Mouse (Mus musculus) forebrain, embryonic 13.5 days (tissue): ENCODE results near the gene Espnl. TPM values are rescaled to one million over a fixed set of nuclear protein-coding genes. Genes with fewer than 3 reads are reported as not detected.

Source experiments
- ATAC-seq: fragments of 200-750 bp; cut with Nextera tagmentation; 2 replicates; pipeline ENCODE4 v1.8.0; 2017
- H3K27ac ChIP-seq: fragments of 300-500 bp; sonication (generic); 2 replicates; pipeline ENCODE4 v1.5.1; 2015; ENCODE audit warnings: inconsistent platforms, mild to moderate bottlenecking, moderate library complexity
- H3K27me3 ChIP-seq: fragments of 300-500 bp; sonication (generic); 2 replicates; pipeline ENCODE4 v1.6.1; 2015; ENCODE audit warnings: mild to moderate bottlenecking, inconsistent platforms
- H3K36me3 ChIP-seq: fragments of 300-500 bp; sonication (generic); 2 replicates; pipeline ENCODE4 v1.6.1; 2015; ENCODE audit warnings: mild to moderate bottlenecking, inconsistent platforms; ENCODE audit not compliant: poor library complexity, severe bottlenecking
- H3K4me1 ChIP-seq: fragments of 300-500 bp; sonication (generic); 2 replicates; pipeline ENCODE4 v1.6.1; 2015; ENCODE audit warnings: inconsistent platforms
- H3K4me2 ChIP-seq: fragments of 300-500 bp; sonication (generic); 2 replicates; pipeline ENCODE4 v1.6.1; 2015; ENCODE audit warnings: inconsistent platforms, mild to moderate bottlenecking, moderate library complexity
- H3K4me3 ChIP-seq: fragments of 300-500 bp; sonication (generic); 2 replicates; pipeline ENCODE4 v1.5.1; 2015; ENCODE audit warnings: mild to moderate bottlenecking, inconsistent platforms
- H3K9ac ChIP-seq: fragments of 300-500 bp; sonication (generic); 2 replicates; pipeline ENCODE4 v1.6.1; 2015; ENCODE audit warnings: mild to moderate bottlenecking, inconsistent platforms
- H3K9me3 ChIP-seq: fragments of 300-500 bp; sonication (generic); replicated peaks from 2 replicates; pipeline ENCODE4 v1.6.1; 2016; ENCODE audit warnings: inconsistent platforms
- WGBS: fragments of 180-500 bp; shearing (Covaris S2); methylation state at CpG from one replicate; pipeline ENCODE4 v1.1.7; 2015; 5-methylcytosine and 5-hydroxymethylcytosine counted together
- polyA plus RNA-seq: library from polyadenylated mRNA; unstranded; fragments of >200 nt; fragmentation: Nextera tagmentation; extraction: Ambion mirVana; gene quantifications from 2 replicates; pipeline ENCODE4 v1.2.1, GENCODE M21; 2015

The Espnl gene
- 0.05 TPM in 1 of 2 replicates, not detected in the other for polyA plus RNA-seq

DNA sequence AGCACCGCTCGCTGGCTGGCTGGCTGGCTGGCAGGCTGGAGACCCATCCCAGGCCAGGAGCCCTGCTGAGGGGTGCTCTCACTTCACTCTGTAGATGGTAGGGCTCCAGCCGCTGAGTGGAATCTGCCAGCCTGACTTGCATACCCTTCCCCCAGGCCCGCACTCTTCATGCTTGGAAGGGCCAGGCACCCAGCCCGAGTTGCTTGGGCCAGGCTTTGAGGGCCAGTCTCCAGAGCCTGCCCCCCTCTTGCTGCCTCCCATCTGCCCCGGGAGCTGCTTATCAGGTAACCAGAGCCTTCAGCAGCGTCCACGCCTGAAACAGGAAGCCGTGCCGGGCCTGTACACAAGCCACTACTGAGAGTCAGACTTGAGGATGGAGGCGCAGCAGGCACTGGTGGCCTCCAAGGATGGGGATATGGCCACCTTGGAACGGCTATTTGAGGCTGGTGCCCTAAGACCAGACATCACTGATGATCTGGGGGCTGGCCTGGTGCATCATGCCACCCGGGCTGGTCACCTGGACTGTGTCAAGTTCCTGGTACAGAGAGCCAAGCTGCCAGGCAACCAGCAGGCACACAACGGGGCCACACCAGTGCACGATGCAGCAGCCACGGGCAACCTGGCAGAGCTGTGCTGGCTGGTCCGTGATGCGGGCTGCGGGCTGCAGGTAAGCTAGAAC, at the start of gene Espnl:
TSS of gene Espnl (plus strand) at position 316 of the 679 bp plus-strand sequence.
- no peak within 1 kb of the TSS for H3K4me3 ChIP-seq
- no peak within 1 kb of the TSS for H3K9ac ChIP-seq
- H3K4me2 ChIP-seq = no peak within 1 kb of the TSS
- no peaks in the 10 kb centered on the region for H3K9me3 ChIP-seq
- WGBS = 82% methylated on average over 19 of the region's 19 CpGs
- no peaks in the 10 kb centered on the region for H3K36me3 ChIP-seq
- H3K27me3 ChIP-seq = no peaks in the 10 kb centered on the region
- no peaks in the 10 kb centered on the region for H3K4me1 ChIP-seq
- ATAC-seq = no peak
- no peak within 1 kb of the TSS for H3K27ac ChIP-seq

GRCm38 (mm10) chr1:91272260-91272659, 49.6 kb upstream of the Espnl start:
- no peak overlapping the region for H3K4me3 ChIP-seq
- H3K9ac ChIP-seq = no peak overlapping the region
- H3K27ac ChIP-seq = no peak overlapping the region
- no peak overlapping the region for H3K4me2 ChIP-seq
- H3K27me3 ChIP-seq = no peaks in the 10 kb centered on the region
- H3K4me1 ChIP-seq = no peaks in the 10 kb centered on the region
- peaks cover 17% of the 10 kb centered on the region for H3K36me3 ChIP-seq
- 91% methylated on average over 2 of the region's 2 CpGs for WGBS
- no peaks in the 10 kb centered on the region for H3K9me3 ChIP-seq
- ATAC-seq = no peak

DNA sequence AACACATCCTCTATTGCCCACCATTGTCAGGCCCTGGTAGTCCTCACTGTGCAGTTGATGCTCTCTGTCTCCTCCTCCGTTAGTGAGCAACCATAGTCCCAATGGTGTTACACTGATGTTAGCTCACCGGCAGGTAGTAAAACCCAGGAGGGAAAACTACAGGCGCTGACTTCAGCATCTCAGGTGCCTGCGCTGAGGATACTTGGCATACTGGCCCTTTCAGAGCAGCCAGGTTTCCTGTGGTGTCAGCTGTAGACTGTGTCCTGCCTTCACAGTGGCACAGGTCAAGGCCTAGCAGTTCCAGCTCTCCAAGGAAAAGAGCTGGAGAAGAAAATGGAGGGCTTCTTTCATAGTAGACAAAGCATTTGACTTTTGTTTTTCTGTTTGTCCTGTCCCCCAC, 45.3 kb upstream of the Espnl start:
- Histone ChIP-seq H3K27ac (no peak overlapping the region), H3K9me3 (no peaks in the 10 kb centered on the region), H3K27me3 (no peaks in the 10 kb centered on the region), H3K9ac (no peak overlapping the region), H3K4me1 (no peaks in the 10 kb centered on the region), H3K4me2 (no peak overlapping the region), H3K4me3 (no peak overlapping the region), H3K36me3 (peaks cover 42% of the 10 kb centered on the region)
- 97% methylated on average over 4 of the region's 4 CpGs for WGBS
- no peak for ATAC-seq

DNA sequence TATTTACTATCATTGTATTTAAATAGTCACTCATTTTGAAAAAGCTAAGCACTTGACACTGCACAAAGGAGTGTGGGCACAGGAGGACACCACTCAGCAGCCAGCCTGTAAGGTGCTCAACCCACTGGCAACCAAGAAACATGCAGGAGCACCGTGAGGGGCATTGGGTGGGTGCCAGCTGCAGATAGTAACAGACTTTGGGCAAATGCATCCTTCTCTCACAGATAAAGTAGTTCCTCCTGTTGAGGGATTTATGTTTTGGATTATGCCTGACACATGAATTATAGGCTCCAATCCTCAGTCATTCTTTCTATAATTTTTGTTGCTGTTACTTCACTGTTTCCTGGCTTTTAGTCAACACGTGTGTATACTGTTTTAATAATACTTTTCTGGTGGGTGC, 44.4 kb upstream of the Espnl start:
- Histone ChIP-seq H3K36me3 (peaks cover 46% of the 10 kb centered on the region), H3K9ac (no peak overlapping the region), H3K27ac (no peak overlapping the region), H3K27me3 (no peaks in the 10 kb centered on the region), H3K4me2 (no peak overlapping the region), H3K9me3 (no peaks in the 10 kb centered on the region), H3K4me1 (no peaks in the 10 kb centered on the region), H3K4me3 (no peak overlapping the region)
- 89% methylated on average over 2 of the region's 2 CpGs for WGBS
- ATAC-seq = no peak

DNA sequence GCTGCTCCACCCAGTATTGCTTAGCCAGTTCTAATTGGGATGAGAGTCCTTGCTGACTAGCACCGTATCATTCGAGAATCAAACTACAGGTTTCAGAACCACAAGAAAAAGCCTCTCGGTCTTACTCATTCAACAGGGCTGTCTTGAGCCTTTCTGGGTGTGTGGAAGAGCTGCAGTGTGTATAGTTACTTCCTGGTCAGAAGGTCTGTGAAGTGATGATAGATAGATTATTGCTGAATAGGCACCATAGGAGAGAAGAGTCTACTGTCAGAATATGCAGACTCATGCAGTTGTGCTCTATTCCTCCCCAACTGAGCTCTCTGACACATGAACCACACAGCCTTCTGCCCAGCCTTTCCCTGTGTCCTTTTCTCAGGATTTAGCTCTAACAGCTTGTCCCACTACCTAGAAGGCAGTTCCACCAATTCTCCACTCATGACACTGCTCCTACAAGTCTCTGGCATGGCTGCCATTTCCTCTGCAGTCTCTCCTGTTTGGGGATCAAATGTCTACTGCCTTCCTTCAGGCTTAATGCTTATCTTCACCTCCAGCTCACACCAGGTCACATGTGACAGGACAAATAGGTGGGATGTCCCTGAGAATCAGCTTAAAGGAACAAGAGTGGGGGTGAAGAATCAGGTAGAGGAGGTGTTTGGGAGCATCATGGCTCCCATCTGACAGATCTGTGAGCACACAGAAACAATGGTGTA, 43.3 kb upstream of the Espnl start:
- H3K4me3 ChIP-seq = no peak overlapping the region
- H3K27me3 ChIP-seq = no peaks in the 10 kb centered on the region
- 89% methylated on average over 3 of the region's 3 CpGs for WGBS
- ATAC-seq = no peak
- H3K4me1 ChIP-seq = no peaks in the 10 kb centered on the region
- H3K27ac ChIP-seq = no peak overlapping the region
- no peaks in the 10 kb centered on the region for H3K9me3 ChIP-seq
- H3K9ac ChIP-seq = no peak overlapping the region
- H3K4me2 ChIP-seq = no peak overlapping the region
- H3K36me3 ChIP-seq = peaks cover 52% of the 10 kb centered on the region

DNA sequence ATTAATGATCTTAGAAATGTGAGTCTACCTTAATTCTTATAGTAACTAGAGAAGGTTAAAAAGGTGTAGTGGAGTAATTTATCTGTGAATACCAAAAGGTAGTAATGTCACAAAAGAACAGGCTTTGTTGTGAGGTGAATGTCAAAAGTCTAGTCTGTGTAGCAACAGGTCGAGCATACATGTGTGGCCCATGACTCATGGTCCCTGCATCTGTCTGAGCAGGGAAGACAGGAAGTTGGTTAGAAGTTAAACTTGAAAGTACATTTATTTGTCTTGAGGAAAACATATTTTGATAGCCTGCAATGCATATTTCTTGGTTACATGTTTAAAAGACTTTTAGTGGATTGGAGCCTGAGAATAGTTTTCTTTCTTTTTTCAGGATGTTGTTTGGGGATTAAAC, 42.7 kb upstream of the Espnl start:
- no peak for ATAC-seq
- 88% methylated on average over 1 of the region's 1 CpGs for WGBS

DNA sequence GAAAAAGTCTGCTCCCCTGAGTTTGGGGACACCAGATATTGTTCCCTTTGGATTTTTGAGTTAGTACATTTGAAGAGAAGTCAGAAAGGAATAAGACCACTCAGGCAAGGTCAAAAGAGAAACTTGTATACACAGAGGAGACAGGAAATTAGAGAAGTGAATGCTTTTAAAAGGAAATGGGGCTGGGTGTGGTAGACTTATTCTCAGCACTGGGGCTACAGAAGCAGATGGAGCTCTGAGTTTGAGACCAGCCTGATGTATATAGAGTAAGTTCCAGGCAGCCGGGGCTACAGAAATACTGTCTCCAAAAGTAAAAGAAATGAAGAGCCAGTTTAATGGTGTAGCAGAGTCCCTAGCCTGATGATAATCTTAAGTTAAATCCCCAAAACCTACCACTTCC, 39.3 kb upstream of the Espnl start:
- 96% methylated on average over 1 of the region's 1 CpGs for WGBS
- no peak overlapping the region for H3K9ac ChIP-seq
- no peak overlapping the region for H3K4me2 ChIP-seq
- H3K36me3 ChIP-seq = peaks cover 67% of the 10 kb centered on the region
- H3K27ac ChIP-seq = no peak overlapping the region
- no peaks in the 10 kb centered on the region for H3K4me1 ChIP-seq
- H3K9me3 ChIP-seq = no peaks in the 10 kb centered on the region
- no peak overlapping the region for H3K4me3 ChIP-seq
- no peaks in the 10 kb centered on the region for H3K27me3 ChIP-seq
- ATAC-seq = no peak

More for the DNA sequence above, 42.7 kb upstream of the Espnl start:
- no peak overlapping the region for H3K27ac ChIP-seq
- H3K9ac ChIP-seq = no peak overlapping the region
- H3K36me3 ChIP-seq = peaks cover 57% of the 10 kb centered on the region
- no peaks in the 10 kb centered on the region for H3K27me3 ChIP-seq
- H3K4me2 ChIP-seq = no peak overlapping the region
- no peak overlapping the region for H3K4me3 ChIP-seq
- no peaks in the 10 kb centered on the region for H3K9me3 ChIP-seq
- H3K4me1 ChIP-seq = no peaks in the 10 kb centered on the region

GRCm38 (mm10) chr1:91289375-91289774, 32.5 kb upstream of the Espnl start:
- Histone ChIP-seq H3K4me1 (no peaks in the 10 kb centered on the region), H3K27ac (no peak overlapping the region), H3K9me3 (no peaks in the 10 kb centered on the region), H3K36me3 (peaks cover 48% of the 10 kb centered on the region), H3K9ac (no peak overlapping the region), H3K27me3 (no peaks in the 10 kb centered on the region), H3K4me2 (no peak overlapping the region), H3K4me3 (no peak overlapping the region)
- WGBS = 100% methylated on average over 1 of the region's 1 CpGs
- ATAC-seq = no peak

GRCm38 (mm10) chr1:91292101-91292825, 29.6 kb upstream of the Espnl start:
- no peak for ATAC-seq
- H3K4me2 ChIP-seq = no peak overlapping the region
- 96% methylated on average over 11 of the region's 11 CpGs for WGBS
- H3K36me3 ChIP-seq = peaks cover 26% of the 10 kb centered on the region
- no peaks in the 10 kb centered on the region for H3K4me1 ChIP-seq
- H3K27me3 ChIP-seq = no peaks in the 10 kb centered on the region
- H3K9me3 ChIP-seq = no peaks in the 10 kb centered on the region
- no peak overlapping the region for H3K9ac ChIP-seq
- no peak overlapping the region for H3K27ac ChIP-seq
- H3K4me3 ChIP-seq = no peak overlapping the region

DNA sequence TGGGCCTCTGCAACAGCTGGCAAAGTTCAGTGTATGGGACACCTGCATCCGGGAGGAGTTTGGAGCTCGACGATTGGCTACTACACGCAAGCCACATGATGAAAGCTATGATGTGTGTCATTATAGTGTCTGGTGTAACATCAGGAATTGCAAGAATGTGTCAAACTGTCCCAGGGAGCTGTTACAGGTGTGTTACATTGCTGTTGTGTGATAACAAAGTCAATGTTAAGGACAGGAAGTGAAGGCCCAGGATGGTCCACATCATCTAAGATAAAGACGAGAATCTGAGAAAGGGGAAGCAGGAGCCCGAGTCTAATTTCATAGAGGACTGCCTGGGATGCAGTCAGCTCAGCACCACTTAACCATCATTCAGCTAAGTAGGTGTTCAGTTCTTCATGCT, 26.3 kb upstream of the Espnl start:
- no peak overlapping the region for H3K9ac ChIP-seq
- 94% methylated on average over 6 of the region's 6 CpGs for WGBS

DNA sequence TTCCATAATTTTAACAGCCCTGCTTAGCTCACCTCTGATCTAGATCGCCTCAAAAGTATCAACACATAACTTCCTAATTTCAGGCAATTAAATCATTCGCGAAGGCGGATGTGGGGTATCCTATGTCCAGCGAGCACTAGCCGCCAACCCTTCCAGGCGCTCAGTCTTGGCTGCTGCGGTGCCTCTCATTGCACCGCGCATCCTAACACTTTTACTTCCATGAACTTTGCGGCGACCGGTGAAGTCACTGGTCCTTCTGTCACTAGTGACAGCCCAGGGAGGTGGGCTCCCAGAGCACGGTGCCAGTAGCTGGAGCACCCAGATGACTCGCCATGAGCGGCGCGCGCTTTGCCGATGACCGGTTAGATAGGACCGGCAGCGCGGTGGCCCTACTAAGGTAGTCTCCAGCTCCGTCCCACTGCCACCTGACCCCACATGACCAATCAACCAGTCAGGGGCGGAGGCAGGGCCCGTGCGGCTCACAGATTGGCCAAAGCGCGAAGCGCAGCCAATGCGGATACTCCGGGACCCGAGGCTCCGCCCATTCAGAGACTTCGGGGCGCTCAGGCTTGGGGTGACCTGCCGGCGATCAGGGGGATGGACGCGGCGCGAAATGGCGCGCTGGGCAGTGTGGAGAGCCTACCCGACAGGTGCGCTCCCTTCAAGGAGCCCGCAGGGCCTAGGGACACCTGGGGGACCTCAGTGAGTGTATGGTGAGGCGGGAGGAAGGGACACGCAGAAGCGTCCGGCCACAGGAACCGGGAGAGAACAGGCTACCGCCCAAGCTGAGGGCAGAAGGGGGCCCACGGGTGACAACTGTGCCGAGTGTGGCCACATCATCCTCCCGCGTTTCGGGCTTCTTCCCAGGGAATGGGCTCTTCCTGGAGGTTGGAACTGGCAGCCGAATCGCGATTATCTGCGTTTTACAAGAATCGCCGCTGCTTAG, 23.8 kb upstream of the Espnl start, which contains the start of gene Scly:
TSS of gene Scly (plus strand) at position 540 of the 946 bp plus-strand sequence.
- H3K27ac ChIP-seq = no peak within 1 kb of the TSS
- H3K9ac ChIP-seq = peak within 1 kb of the TSS; percentile 84
- no peaks in the 10 kb centered on the region for H3K27me3 ChIP-seq
- WGBS = 2% methylated on average over 65 of the region's 65 CpGs
- peak; percentile 99 for ATAC-seq
- H3K36me3 ChIP-seq = 0 out of 2 replicates have a peak, but pooled peaks cover 5% of the 10 kb centered on the region
- H3K9me3 ChIP-seq = no peaks in the 10 kb centered on the region
- peak within 1 kb of the TSS; percentile 85 for H3K4me3 ChIP-seq
- peak within 1 kb of the TSS; percentile 78 for H3K4me2 ChIP-seq
- peaks cover 7% of the 10 kb centered on the region for H3K4me1 ChIP-seq

More for the DNA sequence above, 26.3 kb upstream of the Espnl start:
- no peak for ATAC-seq
- Histone ChIP-seq H3K4me3 (no peak overlapping the region), H3K27me3 (no peaks in the 10 kb centered on the region), H3K36me3 (0 out of 2 replicates have a peak, but pooled peaks cover 11% of the 10 kb centered on the region), H3K9me3 (no peaks in the 10 kb centered on the region), H3K27ac (no peak overlapping the region), H3K4me1 (peaks cover 7% of the 10 kb centered on the region), H3K4me2 (no peak overlapping the region)
